Mouse (Mus musculus): ENCODE measurements around the gene Olfr1175-ps.

- no peak for TF ChIP-seq CTCF (IDR thresholded peaks at IDR 0.05; ENCODE audit: borderline replicate concordance, control insufficient read depth, extremely low read depth, insufficient read depth, low read length, poor library complexity)
- no peak for TF ChIP-seq POLR2A (IDR thresholded peaks at IDR 0.05; ENCODE audit: control insufficient read depth, extremely low read depth, insufficient read depth, low read length, poor library complexity)
Measured at GRCm38 (mm10) chr2:88356304-88356703, 29.3 kb upstream of the Olfr1175-ps start.
